In genomic region chr1:53941528-53941927, GRCm38 (mm10) we compare ENCODE assay signal across 10 mouse cellular contexts.
"Had no signal": no experiment of that assay in that cellular context is flagged by ENCODE, and none has a peak within 500 bp of the region (broad histone marks: within the 10 kb centered on the region; RNA-seq: fewer than 3 reads in every experiment).

No protein-coding gene starts in this region.

- ATAC-seq: liver, postnatal 0 days; lung, postnatal 0 days had no signal

- DNase-seq: liver, postnatal 0 days; lung, adult 2 months; lung, postnatal 14 days; lung, postnatal 36 days; midbrain, embryonic 14.5 days; right cerebral cortex, postnatal 14 days; thymus, adult 18-20 months; thymus, postnatal 14 days; thymus, postnatal 36 days had no signal
